Mouse (Mus musculus): ENCODE measurements around the gene C2cd2l.
"Not testable (repeated sequence)": the region's sequence is repeated elsewhere in the genome, so short reads cannot be mapped to it uniquely, and the experiment has no call there.

Gene C2cd2l

GRCm38 (mm10) chr9:44319887-44320798 lies at the start of gene C2cd2l:
Gene C2cd2l, minus strand, starts transcription at chr9:44320285.
- peak; percentile 91 for DNase-seq (ENCODE audit: low spot score)

- DNase-seq (ENCODE audit: low spot score), result no peak
These were observed 44.4 kb upstream of the C2cd2l start for GRCm38 (mm10) chr9:44364480-44364879.

GRCm38 (mm10) chr9:44361931-44362330 lies 41.8 kb upstream of the C2cd2l start:
- DNase-seq (ENCODE audit: low spot score), result not testable (repeated sequence)

GRCm38 (mm10) chr9:44361190-44361917 lies 41.3 kb upstream of the C2cd2l start, which contains the start of gene Vps11:
Gene Vps11, minus strand, starts transcription at chr9:44361670.
- peak; percentile 91 for DNase-seq (ENCODE audit: low spot score)

GRCm38 (mm10) chr9:44357207-44357606 lies 37.1 kb upstream of the C2cd2l start:
- DNase-seq (ENCODE audit: low spot score), result no peak

- DNase-seq (ENCODE audit: low spot score), result no peak
These were observed 33.1 kb upstream of the C2cd2l start for GRCm38 (mm10) chr9:44353142-44353541.

- DNase-seq (ENCODE audit: low spot score), result no peak
These were observed 32.3 kb upstream of the C2cd2l start for GRCm38 (mm10) chr9:44352337-44352736.

GRCm38 (mm10) chr9:44351396-44351795 lies 31.3 kb upstream of the C2cd2l start:
- no peak for DNase-seq (ENCODE audit: low spot score)

GRCm38 (mm10) chr9:44348546-44348945 lies 28.5 kb upstream of the C2cd2l start:
- DNase-seq (ENCODE audit: low spot score), result no peak

- DNase-seq (ENCODE audit: low spot score), result no peak
These were observed 27.5 kb upstream of the C2cd2l start for GRCm38 (mm10) chr9:44347621-44348020.

GRCm38 (mm10) chr9:44347166-44347565 lies 27.1 kb upstream of the C2cd2l start:
- DNase-seq (ENCODE audit: low spot score), result no peak

- no peak for DNase-seq (ENCODE audit: low spot score)
These were observed 25.7 kb upstream of the C2cd2l start for GRCm38 (mm10) chr9:44345570-44346433.

- DNase-seq (ENCODE audit: low spot score), result peak; percentile 85
These were observed 23.8 kb upstream of the C2cd2l start, which contains the start of gene Hmbs for GRCm38 (mm10) chr9:44343781-44344421. Gene Hmbs, minus strand, starts transcription at chr9:44344228.

GRCm38 (mm10) chr9:44343290-44343689 lies 23.2 kb upstream of the C2cd2l start:
- DNase-seq (ENCODE audit: low spot score), result peak; percentile 68

- no peak for DNase-seq (ENCODE audit: low spot score)
These were observed 22.5 kb upstream of the C2cd2l start for GRCm38 (mm10) chr9:44342605-44343004.

GRCm38 (mm10) chr9:44342173-44342572 lies 22.1 kb upstream of the C2cd2l start:
- no peak for DNase-seq (ENCODE audit: low spot score)

GRCm38 (mm10) chr9:44341487-44341886 lies 21.4 kb upstream of the C2cd2l start:
- DNase-seq (ENCODE audit: low spot score), result no peak

GRCm38 (mm10) chr9:44338574-44338973 lies 18.5 kb upstream of the C2cd2l start:
- no peak for DNase-seq (ENCODE audit: low spot score)

GRCm38 (mm10) chr9:44337436-44338169 lies 17.5 kb upstream of the C2cd2l start:
- DNase-seq (ENCODE audit: low spot score), result no peak

GRCm38 (mm10) chr9:44336964-44337363 lies 16.9 kb upstream of the C2cd2l start:
- DNase-seq (ENCODE audit: low spot score), result no peak

GRCm38 (mm10) chr9:44336513-44336912 lies 16.4 kb upstream of the C2cd2l start:
- DNase-seq (ENCODE audit: low spot score), result not testable (repeated sequence)
